Mouse (Mus musculus) embryonic facial prominence, embryonic 14.5 days (tissue): ENCODE data around the gene Cops7b. TPM values are rescaled to one million over a fixed set of nuclear protein-coding genes. Genes with fewer than 3 reads are reported as not detected.

Source experiments
- ATAC-seq: fragments of 200-750 bp; cut with Nextera tagmentation; 2 replicates; pipeline ENCODE4 v1.8.0; 2017; ENCODE audit warnings: low read depth, moderate number of reproducible peaks, moderate TSS enrichment
- DNase-seq: peaks from one replicate; pipeline ENCODE4 v3.0.0-alpha.2; 2015; ENCODE audit warnings: low spot score
- H3K27ac ChIP-seq: fragments of 300-500 bp; sonication (generic); replicated peaks from 2 replicates; pipeline ENCODE4 v1.5.1; 2014; ENCODE audit warnings: low read depth, mild to moderate bottlenecking, low read length, moderate library complexity
- H3K27me3 ChIP-seq: fragments of 300-500 bp; sonication (generic); replicated peaks from 2 replicates; pipeline ENCODE4 v1.6.1; 2014; ENCODE audit warnings: low read length; ENCODE audit not compliant: control insufficient read depth, insufficient read depth
- H3K36me3 ChIP-seq: fragments of 300-500 bp; sonication (generic); 2 replicates; pipeline ENCODE4 v1.6.1; 2014; ENCODE audit warnings: low read length, mixed read lengths; ENCODE audit not compliant: control insufficient read depth, insufficient read depth
- H3K4me1 ChIP-seq: fragments of 300-500 bp; sonication (generic); 2 replicates; pipeline ENCODE4 v1.6.1; 2014; ENCODE audit warnings: antibody characterized with exemption, low read length; ENCODE audit not compliant: control insufficient read depth, insufficient read depth
- H3K4me2 ChIP-seq: fragments of 300-500 bp; sonication (generic); 2 replicates; pipeline ENCODE4 v1.6.1; 2014; ENCODE audit warnings: low read depth, mild to moderate bottlenecking, low read length, moderate library complexity, mixed read lengths
- H3K4me3 ChIP-seq: fragments of 300-500 bp; sonication (generic); 2 replicates; pipeline ENCODE4 v1.5.1; 2014; ENCODE audit warnings: low read depth, mild to moderate bottlenecking, low read length
- H3K9ac ChIP-seq: fragments of 300-500 bp; sonication (generic); 2 replicates; pipeline ENCODE4 v1.6.1; 2014; ENCODE audit warnings: low read depth, mild to moderate bottlenecking, low read length, moderate library complexity, mixed read lengths
- H3K9me3 ChIP-seq: fragments of 300-500 bp; sonication (generic); 2 replicates; pipeline ENCODE4 v1.6.1; 2016; ENCODE audit warnings: low read length; ENCODE audit not compliant: control insufficient read depth
- WGBS: fragments of 180-500 bp; shearing (Covaris S2); extraction: QIAGEN DNeasy Blood & Tissue Kit; methylation state at CpG from one replicate; pipeline ENCODE4 v1.1.7; 2014; 5-methylcytosine and 5-hydroxymethylcytosine counted together
- polyA plus RNA-seq: library from polyadenylated mRNA; unstranded; fragments of >200 nt; fragmentation: Nextera tagmentation; extraction: Ambion mirVana; gene quantifications from 2 replicates; pipeline ENCODE4 v1.2.1, GENCODE M21; 2014

Gene Cops7b
- polyA plus RNA-seq, 1 experiment from 2014 or later = 31.3 TPM

DNA sequence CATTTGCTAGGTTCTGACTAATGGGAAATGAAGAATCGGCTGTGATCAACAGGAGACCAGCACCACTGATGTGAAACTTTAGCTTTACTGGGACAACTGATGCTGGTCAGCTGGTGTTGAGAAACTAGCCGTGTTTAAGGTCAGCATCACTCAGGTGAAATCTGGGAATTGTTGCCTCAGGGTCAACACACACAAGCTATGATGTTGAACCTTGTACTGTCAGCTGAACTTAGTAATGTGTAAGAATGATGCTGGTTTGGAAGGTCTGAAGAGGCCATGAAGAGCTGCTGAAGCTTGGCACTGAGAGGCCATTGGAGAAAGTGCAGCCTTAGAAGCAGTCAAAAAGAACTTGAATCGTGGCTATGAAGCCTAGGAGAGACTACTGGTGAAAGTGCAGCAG, 27.0 kb upstream of the Cops7b start:
- H3K9ac ChIP-seq = no peak overlapping the region
- no peak overlapping the region for H3K4me2 ChIP-seq
- H3K27me3 ChIP-seq = no peaks in the 10 kb centered on the region
- DNase-seq (no peak), ATAC-seq (no peak)
- no peak overlapping the region for H3K4me3 ChIP-seq
- no peak overlapping the region for H3K27ac ChIP-seq
- 0 out of 2 replicates have a peak, but pooled peaks cover 8% of the 10 kb centered on the region for H3K36me3 ChIP-seq
- WGBS = 84% methylated on average over 3 of the region's 3 CpGs
- no peaks in the 10 kb centered on the region for H3K9me3 ChIP-seq
- H3K4me1 ChIP-seq = no peaks in the 10 kb centered on the region

DNA sequence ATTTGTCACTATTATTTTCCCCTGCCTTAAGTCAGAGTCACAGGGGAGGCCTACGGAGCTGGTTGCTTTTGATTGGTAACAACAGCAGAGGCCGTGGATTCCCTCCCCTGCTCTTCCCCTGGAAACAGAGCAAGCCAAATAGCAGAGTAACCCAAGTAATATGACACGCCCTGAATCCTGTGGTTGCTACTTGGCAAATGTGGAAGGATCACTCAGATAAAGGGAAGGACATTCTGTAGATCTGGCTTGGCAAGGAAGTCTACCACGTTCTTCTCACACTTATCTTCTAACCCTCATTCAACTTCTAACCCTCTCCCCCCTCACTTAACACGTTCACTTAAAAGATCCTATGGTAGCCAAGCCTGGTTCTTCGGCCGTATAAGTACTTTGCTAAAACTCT, 24.8 kb upstream of the Cops7b start:
- peak; percentile 67; the same call in 1 of the 2 replicates for ATAC-seq
- DNase-seq = peak; percentile 75
- Histone ChIP-seq H3K36me3 (peaks cover 20% of the 10 kb centered on the region), H3K27ac (0 out of 2 replicates have a peak overlapping the region, but pooled peaks have one; percentile 39), H3K4me1 (no peaks in the 10 kb centered on the region), H3K4me2 (no peak overlapping the region), H3K27me3 (no peaks in the 10 kb centered on the region), H3K4me3 (no peak overlapping the region), H3K9me3 (no peaks in the 10 kb centered on the region), H3K9ac (no peak overlapping the region)
- 61% methylated on average over 7 of the region's 7 CpGs for WGBS

DNA sequence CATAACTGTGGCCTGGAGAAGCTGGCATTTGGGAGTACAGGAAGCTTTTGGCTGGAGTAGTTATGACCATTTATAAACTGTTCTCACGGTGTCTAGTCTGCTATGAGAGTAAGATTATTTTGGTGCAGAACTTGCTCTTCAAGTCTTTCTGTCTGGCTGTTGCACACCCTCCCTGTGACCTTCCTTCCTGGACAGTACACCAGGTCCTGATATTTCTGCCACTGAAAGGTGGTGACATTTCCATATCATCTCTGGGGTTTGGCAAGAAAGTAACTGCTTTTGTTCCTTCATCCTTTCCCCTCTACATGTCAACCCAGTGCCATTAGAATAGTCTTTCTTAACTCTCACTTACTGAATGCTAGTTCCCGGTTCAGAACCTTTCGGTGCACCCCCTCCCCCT, 23.5 kb upstream of the Cops7b start:
- no peak for DNase-seq
- Histone ChIP-seq H3K27me3 (no peaks in the 10 kb centered on the region), H3K4me1 (no peaks in the 10 kb centered on the region), H3K4me3 (no peak overlapping the region), H3K36me3 (peaks cover 34% of the 10 kb centered on the region), H3K9ac (no peak overlapping the region), H3K9me3 (no peaks in the 10 kb centered on the region), H3K4me2 (no peak overlapping the region), H3K27ac (no peak overlapping the region)
- ATAC-seq = no peak
- 92% methylated on average over 3 of the region's 3 CpGs for WGBS

DNA sequence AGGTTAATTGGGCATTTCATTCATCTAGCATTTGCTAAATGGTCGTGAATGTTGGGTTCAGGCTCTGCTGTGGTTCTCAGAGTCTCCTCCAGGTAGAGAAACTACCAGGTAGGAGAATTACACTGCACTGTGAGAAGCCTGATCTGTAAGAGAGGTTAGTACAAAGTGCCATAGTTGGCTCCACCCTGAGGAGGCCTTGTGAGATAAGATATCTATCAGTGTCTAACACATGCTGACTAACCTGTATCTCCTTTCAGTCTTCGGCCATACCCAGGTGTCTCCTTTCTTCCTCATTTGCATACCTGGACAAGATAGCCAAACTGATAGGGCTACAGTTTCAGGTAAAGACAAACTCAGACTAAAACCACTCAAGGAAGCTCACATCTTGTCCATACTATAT, 20.0 kb upstream of the Cops7b start:
- WGBS = 81% methylated on average over 2 of the region's 2 CpGs
- H3K9ac ChIP-seq = no peak overlapping the region
- no peaks in the 10 kb centered on the region for H3K9me3 ChIP-seq
- DNase-seq = no peak
- H3K4me1 ChIP-seq = no peaks in the 10 kb centered on the region
- no peak for ATAC-seq
- H3K27ac ChIP-seq = no peak overlapping the region
- H3K27me3 ChIP-seq = no peaks in the 10 kb centered on the region
- H3K4me2 ChIP-seq = no peak overlapping the region
- no peak overlapping the region for H3K4me3 ChIP-seq
- H3K36me3 ChIP-seq = peaks cover 32% of the 10 kb centered on the region

DNA sequence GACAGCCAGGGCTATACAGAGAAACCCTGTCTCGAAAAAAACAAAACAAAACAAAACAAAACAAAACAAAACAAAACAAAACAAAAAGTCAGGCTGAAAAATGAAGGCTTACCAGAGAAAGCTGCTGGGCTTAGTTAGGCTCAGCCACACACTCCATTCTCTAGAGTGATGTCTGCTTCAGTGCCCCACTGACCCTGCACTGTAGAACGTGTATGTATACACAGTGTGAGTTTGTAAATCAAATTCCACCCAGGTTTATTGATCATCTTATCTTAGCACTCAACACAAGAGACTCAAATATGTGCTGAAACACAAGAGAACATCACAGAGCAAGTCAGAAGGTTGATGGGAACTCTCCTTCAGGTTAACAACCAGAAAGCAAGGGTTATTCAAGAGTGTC, 14.3 kb upstream of the Cops7b start:
- no peak for ATAC-seq
- no peaks in the 10 kb centered on the region for H3K9me3 ChIP-seq
- H3K27me3 ChIP-seq = no peaks in the 10 kb centered on the region
- H3K36me3 ChIP-seq = peaks cover 13% of the 10 kb centered on the region
- no peak overlapping the region for H3K4me2 ChIP-seq
- no peak overlapping the region for H3K27ac ChIP-seq
- 81% methylated on average over 2 of the region's 2 CpGs for WGBS
- no peak overlapping the region for H3K4me3 ChIP-seq
- no peak for DNase-seq
- no peaks in the 10 kb centered on the region for H3K4me1 ChIP-seq
- no peak overlapping the region for H3K9ac ChIP-seq

DNA sequence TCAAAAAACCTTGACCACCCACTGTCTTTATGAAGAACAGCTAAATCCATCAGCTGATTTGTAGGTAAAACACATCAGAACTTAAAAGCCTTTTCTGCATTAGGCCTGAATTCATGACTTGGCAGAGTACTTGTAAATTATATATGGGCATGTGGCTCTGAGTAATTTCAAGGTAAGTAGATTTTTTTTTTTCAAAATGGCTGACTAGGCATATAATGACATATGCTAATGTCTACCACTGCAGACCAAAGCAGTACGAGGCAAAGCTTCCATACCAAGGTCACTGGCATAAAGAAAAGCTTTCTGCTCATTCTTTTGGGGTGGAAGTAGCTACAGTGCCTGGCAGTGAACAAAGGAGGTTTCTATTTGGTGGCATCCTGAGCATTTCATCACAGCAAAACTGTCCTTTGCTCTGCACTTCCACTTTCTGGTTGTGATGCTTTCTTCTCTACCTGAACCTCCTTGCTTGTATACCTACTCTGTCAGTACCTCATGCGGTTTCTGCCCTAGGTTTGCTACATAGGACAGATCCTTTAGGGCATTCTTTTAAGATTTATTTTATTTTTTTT, 13.3 kb upstream of the Cops7b start:
- 91% methylated on average over 2 of the region's 2 CpGs for WGBS
- Histone ChIP-seq H3K4me3 (no peak overlapping the region), H3K4me1 (no peaks in the 10 kb centered on the region), H3K27ac (no peak overlapping the region), H3K9me3 (no peaks in the 10 kb centered on the region), H3K36me3 (peaks cover 4% of the 10 kb centered on the region), H3K4me2 (no peak overlapping the region), H3K27me3 (no peaks in the 10 kb centered on the region), H3K9ac (no peak overlapping the region)
- DNase-seq (no peak), ATAC-seq (no peak)

DNA sequence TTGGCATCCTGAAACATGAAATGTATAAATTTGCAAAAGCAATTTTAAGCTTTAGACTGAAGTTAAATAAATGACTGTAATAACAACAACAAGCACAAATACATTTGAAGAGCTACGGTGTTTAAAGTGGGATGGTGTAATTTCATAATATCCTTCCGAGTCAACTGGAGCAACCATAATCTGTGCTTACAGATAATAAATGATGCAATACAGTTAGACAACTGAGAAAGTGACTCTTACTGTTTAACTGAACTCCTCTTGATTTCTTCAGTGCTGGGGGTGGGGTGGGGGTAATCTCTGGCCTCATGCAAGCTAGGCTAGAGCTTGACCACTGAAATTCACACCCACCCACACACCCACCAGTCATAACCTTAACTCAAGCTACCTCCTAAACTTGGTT, 11.3 kb upstream of the Cops7b start:
- no peaks in the 10 kb centered on the region for H3K4me1 ChIP-seq
- H3K9ac ChIP-seq = no peak overlapping the region
- 86% methylated on average over 2 of the region's 2 CpGs for WGBS
- no peak overlapping the region for H3K4me2 ChIP-seq
- DNase-seq (no peak), ATAC-seq (no peak)
- H3K4me3 ChIP-seq = no peak overlapping the region
- H3K9me3 ChIP-seq = no peaks in the 10 kb centered on the region
- H3K27ac ChIP-seq = no peak overlapping the region
- H3K27me3 ChIP-seq = no peaks in the 10 kb centered on the region
- H3K36me3 ChIP-seq = peaks cover 3% of the 10 kb centered on the region; the same call in 1 of the 2 replicates

DNA sequence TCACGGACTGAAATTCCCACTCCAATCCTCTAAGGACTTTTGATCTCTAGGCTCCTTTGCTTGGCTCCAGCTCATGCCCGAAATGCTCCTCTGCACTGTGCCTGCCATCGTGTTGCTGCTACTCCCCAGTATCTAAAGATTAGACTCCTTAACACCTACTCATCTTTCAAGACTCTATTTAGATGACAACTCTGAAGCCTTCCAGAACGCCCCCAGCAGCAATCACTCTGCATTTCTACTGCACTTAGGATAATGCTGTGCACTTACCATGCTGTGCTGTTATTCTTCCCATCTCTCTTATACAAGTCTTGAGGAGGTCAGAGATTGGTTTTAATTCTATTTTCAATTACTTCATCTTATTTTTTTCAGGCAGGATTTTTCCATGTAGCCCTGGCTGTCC, 10.8 kb upstream of the Cops7b start:
- H3K27me3 ChIP-seq = no peaks in the 10 kb centered on the region
- WGBS = 80% methylated on average over 4 of the region's 4 CpGs
- ATAC-seq (no peak), DNase-seq (no peak)
- no peak overlapping the region for H3K4me3 ChIP-seq
- H3K9me3 ChIP-seq = no peaks in the 10 kb centered on the region
- H3K4me1 ChIP-seq = no peaks in the 10 kb centered on the region
- peaks cover 3% of the 10 kb centered on the region; the same call in 1 of the 2 replicates for H3K36me3 ChIP-seq
- no peak overlapping the region for H3K9ac ChIP-seq
- H3K4me2 ChIP-seq = no peak overlapping the region
- H3K27ac ChIP-seq = no peak overlapping the region

DNA sequence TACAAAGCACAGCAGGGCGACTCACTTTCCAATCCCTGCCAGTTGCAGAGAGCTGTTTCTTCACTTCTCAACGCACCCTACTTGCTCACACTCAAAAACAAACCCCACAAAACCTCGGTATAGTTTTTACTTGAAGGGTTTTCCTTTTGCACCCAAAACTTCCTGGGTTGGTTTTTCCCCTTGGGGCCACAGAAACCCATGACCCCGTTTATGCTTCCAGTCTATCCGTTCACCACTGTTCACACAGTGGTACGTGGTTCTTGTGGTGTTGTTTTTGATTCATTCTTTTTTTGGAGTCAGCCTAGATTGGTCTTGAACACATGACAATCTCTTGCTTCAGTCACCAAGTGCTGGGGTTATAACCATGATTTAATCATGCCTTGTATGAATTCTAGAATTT, 2.3 kb upstream of the Cops7b start:
- Histone ChIP-seq H3K27ac (no peak overlapping the region), H3K9me3 (no peaks in the 10 kb centered on the region), H3K27me3 (no peaks in the 10 kb centered on the region), H3K9ac (no peak overlapping the region), H3K36me3 (no peaks in the 10 kb centered on the region), H3K4me2 (no peak overlapping the region), H3K4me3 (no peak overlapping the region), H3K4me1 (peaks cover 7% of the 10 kb centered on the region; the same call in 1 of the 2 replicates)
- 74% methylated on average over 6 of the region's 6 CpGs for WGBS
- ATAC-seq (no peak), DNase-seq (no peak)
